Mouse (Mus musculus): ENCODE results near the gene Irak3.

DNA sequence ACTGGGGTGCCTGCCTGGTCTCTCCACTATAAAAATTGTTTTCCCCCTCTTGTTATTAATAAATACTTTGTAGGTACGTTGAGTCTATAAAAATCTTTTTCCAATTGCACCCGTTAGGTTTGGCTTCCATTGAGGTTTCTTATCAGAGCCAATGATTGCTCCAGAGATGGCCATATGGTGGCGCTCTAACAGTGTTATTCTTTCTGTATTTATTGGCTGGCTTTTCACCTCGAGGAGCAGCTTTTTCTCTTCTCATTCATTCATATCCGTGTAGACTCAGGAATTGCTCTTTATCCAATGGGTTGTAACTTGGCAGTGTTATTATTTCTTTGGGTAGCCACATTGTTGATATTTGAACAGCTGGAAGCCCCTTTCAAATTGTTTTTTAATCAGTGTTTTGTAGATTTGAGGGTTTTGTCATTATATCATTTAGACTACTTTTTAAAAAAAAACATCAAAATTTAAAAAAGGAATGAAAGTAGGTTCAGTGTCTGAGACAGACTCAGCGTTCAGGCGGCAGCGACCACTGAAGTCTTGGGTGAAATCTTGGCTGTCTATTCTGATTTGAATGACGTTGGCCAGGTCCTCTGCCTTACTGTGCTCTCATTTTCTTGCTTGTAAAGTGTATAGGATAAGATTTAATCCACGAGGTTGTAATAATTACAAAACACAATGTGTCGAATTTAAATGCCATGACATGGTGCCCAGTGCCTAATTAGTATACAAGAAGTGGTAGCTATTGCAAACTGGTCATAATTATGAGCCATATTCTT lies 49.2 kb upstream of the Irak3 start:
- no peak for TF ChIP-seq CTCF (IDR thresholded peaks at IDR 0.05; ENCODE audit: low read depth)
- no peak for TF ChIP-seq EP300 (IDR thresholded peaks at IDR 0.05; ENCODE audit: low read depth)
